Mouse (Mus musculus) 416B (cell line): Measurements from ENCODE around the gene Car8.
"Not testable (repeated sequence)": the region's sequence is repeated elsewhere in the genome, so short reads cannot be mapped to it uniquely, and the experiment has no call there.

Experiments used
- DNase-seq: peaks from one replicate; pipeline ENCODE4 v3.0.0; 2011; ENCODE audit warnings: low read depth

Car8 gene

GRCm38 (mm10) chr4:8203367-8203766 lies 35.5 kb downstream of the Car8 start:
- DNase-seq: no peak

GRCm38 (mm10) chr4:8201631-8202030 lies 37.2 kb downstream of the Car8 start:
- no peak for DNase-seq

- peak; percentile 96 for DNase-seq
Measured at GRCm38 (mm10) chr4:8200081-8200480, 38.8 kb downstream of the Car8 start.

GRCm38 (mm10) chr4:8198033-8198432 lies 40.8 kb downstream of the Car8 start:
- peak; percentile 75 for DNase-seq

GRCm38 (mm10) chr4:8190441-8190840 lies 48.4 kb downstream of the Car8 start:
- peak; percentile 70 for DNase-seq

GRCm38 (mm10) chr4:8186921-8187687 lies 51.7 kb downstream of the Car8 start:
- no peak for DNase-seq

- no peak for DNase-seq
Measured at GRCm38 (mm10) chr4:8180576-8180975, 58.3 kb downstream of the Car8 start.

GRCm38 (mm10) chr4:8154589-8155198 lies 84.1 kb downstream of the Car8 start:
- no peak for DNase-seq

- not testable (repeated sequence) for DNase-seq
Measured at GRCm38 (mm10) chr4:8153926-8154325, 84.9 kb downstream of the Car8 start.

- no peak for DNase-seq
Measured at GRCm38 (mm10) chr4:8137403-8137802, 101.4 kb downstream of the Car8 start.

GRCm38 (mm10) chr4:8132024-8132423 lies 106.8 kb downstream of the Car8 start:
- no peak for DNase-seq

- no peak for DNase-seq
Measured at GRCm38 (mm10) chr4:8113558-8113957, 125.3 kb downstream of the Car8 start.

GRCm38 (mm10) chr4:8111891-8112290 lies 127.0 kb downstream of the Car8 start:
- DNase-seq: no peak

GRCm38 (mm10) chr4:8109906-8110567 lies 128.8 kb downstream of the Car8 start:
- no peak for DNase-seq

GRCm38 (mm10) chr4:8101466-8101865 lies 137.4 kb downstream of the Car8 start:
- DNase-seq: no peak

GRCm38 (mm10) chr4:8098084-8098483 lies 140.8 kb downstream of the Car8 start:
- no peak for DNase-seq

- DNase-seq: no peak
Measured at GRCm38 (mm10) chr4:8097683-8098082, 141.2 kb downstream of the Car8 start.

- DNase-seq: not testable (repeated sequence)
Measured at GRCm38 (mm10) chr4:8093566-8093965, 145.3 kb downstream of the Car8 start.
